Mouse (Mus musculus) B cell, adult 67 days (primary cell): Measurements from ENCODE around the gene Fthl17f. TPM values are rescaled to one million over a fixed set of nuclear protein-coding genes. Genes with fewer than 3 reads are reported as not detected.

Experiments
- total RNA-seq, 2 experiments: library from RNA; stranded (reverse); gene quantifications; 4 replicates each; pipeline ENCODE4 v1.2.4; 2023

Gene Fthl17f
- not detected for total RNA-seq

DNA sequence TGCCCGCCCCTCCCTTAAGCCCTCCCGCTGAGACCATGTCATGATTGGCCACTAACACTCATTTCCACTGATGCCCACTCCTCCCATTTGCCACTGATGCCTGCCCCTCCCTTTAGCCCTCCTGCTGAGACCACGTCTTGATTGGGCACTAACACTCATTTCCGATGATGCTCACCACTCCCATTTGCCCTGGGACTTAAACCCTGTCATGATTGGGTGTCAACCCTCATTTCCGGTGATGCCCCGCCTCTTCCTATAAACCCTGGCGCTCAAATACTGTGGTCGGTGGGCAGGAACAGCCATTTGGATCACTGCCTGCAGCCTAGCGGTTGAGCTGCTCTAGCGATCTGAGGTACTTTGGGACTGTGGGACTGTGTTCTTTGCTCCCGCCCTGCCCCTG is at the start of gene Fthl17f:
Fthl17f (plus strand) TSS at position 301 of the 400 bp plus-strand sequence.

GRCm38 (mm10) chrX:9033193-9033592 is 29.6 kb upstream of the Fthl17f start, which contains the start of gene Fthl17e:
Gene Fthl17e, plus strand, starts transcription at chrX:9033493.

DNA sequence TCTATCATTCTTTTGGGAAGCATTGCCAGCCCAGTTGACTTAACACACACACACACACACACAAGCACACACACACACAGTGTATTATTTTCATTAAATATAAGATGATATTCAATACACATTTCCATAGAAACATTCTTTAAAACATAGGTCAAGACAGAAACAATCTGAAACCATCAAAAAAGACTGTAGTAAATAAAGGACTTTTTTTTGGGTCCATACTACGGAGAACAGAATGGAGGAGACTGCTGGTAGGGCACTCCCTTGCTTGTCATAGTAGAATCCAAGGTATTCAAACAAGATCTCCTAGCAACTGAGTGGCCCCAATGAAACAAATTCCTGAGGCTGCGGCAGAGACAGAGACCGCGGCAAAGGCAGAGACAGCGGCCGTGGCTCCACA is 41.4 kb downstream of the Fthl17f start, which contains the start of gene 4930402K13Rik:
4930402K13Rik (plus strand) TSS at position 301 of the 400 bp plus-strand sequence.

Other genes with a start within 250 kb of the Fthl17f start
- not detected for gene Gm6592, start 219.0 kb upstream of the Fthl17f start, total RNA-seq
- gene Gm5751, start 188.8 kb upstream of the Fthl17f start, total RNA-seq = not detected
- gene B630019K06Rik, start 170.6 kb upstream of the Fthl17f start, total RNA-seq = under 1 TPM; 0.42 to 0.55 TPM
- gene Fthl17b, start 100.0 kb upstream of the Fthl17f start, total RNA-seq = not detected
- gene Fthl17c, start 86.5 kb upstream of the Fthl17f start, total RNA-seq = not detected
- not detected for gene Fthl17d, start 76.3 kb upstream of the Fthl17f start, total RNA-seq
- not detected for gene Fthl17e, start 29.5 kb upstream of the Fthl17f start, total RNA-seq
- not detected for gene 4930402K13Rik, start 41.5 kb downstream of the Fthl17f start, total RNA-seq
- under 1 TPM in 1 of 2 experiments, not detected in 1; 0.12 TPM for gene Lancl3, start 136.9 kb downstream of the Fthl17f start, total RNA-seq
- gene Gm14862, start 193.9 kb downstream of the Fthl17f start, total RNA-seq = not detected
- 1 to 10 TPM; 5.6 to 5.9 TPM for gene Xk, start 209.7 kb downstream of the Fthl17f start, total RNA-seq
- gene H2al1m, start 220.7 kb downstream of the Fthl17f start, total RNA-seq = 1 to 10 TPM; 1.6 to 3.5 TPM